Mouse (Mus musculus) neural tube, embryonic 14.5 days (tissue): Measurements from ENCODE around the gene Alk. TPM values are rescaled to one million over a fixed set of nuclear protein-coding genes. Genes with fewer than 3 reads are reported as not detected.
"Not testable (repeated sequence)": the region's sequence is repeated elsewhere in the genome, so short reads cannot be mapped to it uniquely, and the experiment has no call there.

Source experiments
- ATAC-seq: fragments of 200-750 bp; cut with Nextera tagmentation; 2 replicates; pipeline ENCODE4 v1.8.0; 2017; ENCODE audit warnings: low read depth, mild to moderate bottlenecking, moderate TSS enrichment, moderate library complexity
- H3K27ac ChIP-seq: fragments of 300-500 bp; sonication (generic); 2 replicates; pipeline ENCODE4 v1.5.1; 2014; ENCODE audit warnings: low read depth, mild to moderate bottlenecking, control low read depth, low read length, moderate library complexity, mixed read lengths
- H3K27me3 ChIP-seq: fragments of 300-500 bp; sonication (generic); 2 replicates; pipeline ENCODE4 v1.6.1; 2014; ENCODE audit warnings: low read length; ENCODE audit not compliant: control insufficient read depth, insufficient read depth
- H3K36me3 ChIP-seq: fragments of 300-500 bp; sonication (generic); 2 replicates; pipeline ENCODE4 v1.6.1; 2014; ENCODE audit warnings: low read length, mixed read lengths; ENCODE audit not compliant: control insufficient read depth, insufficient read depth
- H3K4me1 ChIP-seq: fragments of 300-500 bp; sonication (generic); 2 replicates; pipeline ENCODE4 v1.6.1; 2014; ENCODE audit warnings: low read length; ENCODE audit not compliant: control insufficient read depth, insufficient read depth
- H3K4me2 ChIP-seq: fragments of 300-500 bp; sonication (generic); 2 replicates; pipeline ENCODE4 v1.6.1; 2014; ENCODE audit warnings: mild to moderate bottlenecking, low read depth, low read length, control low read depth
- H3K4me3 ChIP-seq: fragments of 300-500 bp; sonication (generic); 2 replicates; pipeline ENCODE4 v1.5.1; 2014; ENCODE audit warnings: low read depth, low read length, control low read depth, mixed read lengths
- H3K9ac ChIP-seq: fragments of 300-500 bp; sonication (generic); replicated peaks from 2 replicates; pipeline ENCODE4 v1.6.1; 2014; ENCODE audit warnings: low read depth, mild to moderate bottlenecking, control low read depth, low read length, mixed read lengths
- H3K9me3 ChIP-seq: fragments of 300-500 bp; sonication (generic); 2 replicates; pipeline ENCODE4 v1.6.1; 2016; ENCODE audit warnings: low read length; ENCODE audit not compliant: control insufficient read depth
- WGBS: fragments of 180-500 bp; shearing (Covaris S2); extraction: QIAGEN DNeasy Blood & Tissue Kit; methylation state at CpG from one replicate; pipeline ENCODE4 v1.1.7; 2014; 5-methylcytosine and 5-hydroxymethylcytosine counted together
- polyA plus RNA-seq: library from polyadenylated mRNA; unstranded; fragments of >200 nt; fragmentation: Nextera tagmentation; extraction: Ambion mirVana; gene quantifications from 2 replicates; pipeline ENCODE4 v1.2.1, GENCODE M21; 2014

The Alk gene
- polyA plus RNA-seq, 1 experiment from 2014 or later = 5.2 TPM

DNA sequence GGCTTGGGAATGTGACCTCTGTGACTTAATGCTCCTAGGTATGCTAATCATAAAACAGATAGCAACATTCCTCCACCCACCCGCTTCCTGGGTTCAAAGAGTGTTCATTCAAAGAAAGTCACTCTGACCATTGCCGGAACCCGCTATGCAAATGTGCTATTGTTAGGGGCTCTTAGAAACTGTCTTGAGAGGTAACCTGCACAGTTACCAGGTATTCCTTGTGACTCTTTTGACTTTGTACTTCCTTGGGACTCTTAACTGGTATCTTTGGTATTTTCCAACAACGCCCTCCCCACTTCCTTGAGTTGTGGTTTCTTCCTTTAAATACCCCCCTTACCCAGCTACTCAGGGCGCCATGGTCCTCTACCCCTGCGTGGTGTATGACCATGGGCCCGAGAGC is 125.2 kb downstream of the Alk start:
- H3K27me3 ChIP-seq, H3K36me3 ChIP-seq, H3K4me1 ChIP-seq, H3K27ac ChIP-seq, H3K4me2 ChIP-seq, H3K4me3 ChIP-seq, H3K9me3 ChIP-seq, H3K9ac ChIP-seq, ATAC-seq: not testable (repeated sequence)
- 91% methylated on average over 7 of the region's 7 CpGs for WGBS

DNA sequence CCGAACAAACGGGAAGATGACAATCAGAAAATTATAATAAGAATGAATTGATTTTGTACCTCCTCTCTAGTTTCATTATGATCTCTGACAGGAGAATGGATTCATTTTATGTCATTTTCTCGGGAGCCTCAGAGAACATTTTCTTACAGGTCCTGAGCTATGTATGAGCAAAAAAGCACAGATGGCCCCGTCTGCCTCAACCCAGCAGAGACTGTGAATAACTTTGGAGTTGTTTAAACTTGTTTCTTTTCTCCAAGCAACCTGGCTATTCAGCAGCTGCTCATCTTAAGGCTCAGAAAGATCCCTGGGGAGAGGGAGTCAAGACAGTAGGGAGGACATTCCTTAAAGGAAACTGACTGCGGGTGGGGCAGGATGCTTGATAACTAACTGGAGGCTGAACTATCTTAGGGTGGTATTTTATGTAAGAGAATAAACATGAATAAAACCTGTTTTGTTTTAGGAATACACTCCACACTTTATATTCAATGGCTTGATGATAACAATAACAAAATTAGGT is 126.5 kb downstream of the Alk start:
- Histone ChIP-seq H3K27ac (no peak overlapping the region), H3K4me2 (no peak overlapping the region), H3K27me3 (no peaks in the 10 kb centered on the region), H3K36me3 (no peaks in the 10 kb centered on the region), H3K9me3 (no peaks in the 10 kb centered on the region), H3K4me3 (no peak overlapping the region), H3K9ac (no peak overlapping the region), H3K4me1 (no peaks in the 10 kb centered on the region; the same call in 1 of the 2 replicates)
- 56% methylated on average over 5 of the region's 5 CpGs for WGBS
- no peak for ATAC-seq

GRCm38 (mm10) chr17:72476956-72477355 is 127.5 kb downstream of the Alk start:
- ATAC-seq = no peak
- no peak overlapping the region for H3K4me3 ChIP-seq
- no peaks in the 10 kb centered on the region for H3K9me3 ChIP-seq
- no peaks in the 10 kb centered on the region; the same call in 1 of the 2 replicates for H3K4me1 ChIP-seq
- 55% methylated on average over 4 of the region's 4 CpGs for WGBS
- no peak overlapping the region for H3K9ac ChIP-seq
- no peak overlapping the region for H3K27ac ChIP-seq
- H3K27me3 ChIP-seq = no peaks in the 10 kb centered on the region
- H3K4me2 ChIP-seq = no peak overlapping the region
- no peaks in the 10 kb centered on the region for H3K36me3 ChIP-seq

- ATAC-seq = no peak
- H3K27ac ChIP-seq = no peak overlapping the region
- no peaks in the 10 kb centered on the region; the same call in 1 of the 2 replicates for H3K4me1 ChIP-seq
- no peaks in the 10 kb centered on the region for H3K27me3 ChIP-seq
- H3K36me3 ChIP-seq = no peaks in the 10 kb centered on the region
- no peak overlapping the region for H3K9ac ChIP-seq
- H3K4me3 ChIP-seq = no peak overlapping the region
- H3K9me3 ChIP-seq = no peaks in the 10 kb centered on the region
- H3K4me2 ChIP-seq = no peak overlapping the region
- 45% methylated on average over 5 of the region's 5 CpGs for WGBS
These were observed 130.3 kb downstream of the Alk start for GRCm38 (mm10) chr17:72474166-72474565.

GRCm38 (mm10) chr17:72448477-72448876 is 155.9 kb downstream of the Alk start:
- Histone ChIP-seq H3K27ac (no peak overlapping the region), H3K36me3 (no peaks in the 10 kb centered on the region), H3K9me3 (no peaks in the 10 kb centered on the region), H3K4me1 (no peaks in the 10 kb centered on the region), H3K9ac (no peak overlapping the region), H3K4me2 (no peak overlapping the region), H3K4me3 (no peak overlapping the region), H3K27me3 (no peaks in the 10 kb centered on the region)
- WGBS = 78% methylated on average over 4 of the region's 4 CpGs
- ATAC-seq = no peak

GRCm38 (mm10) chr17:72445204-72446177 is 158.9 kb downstream of the Alk start:
- Histone ChIP-seq H3K4me3 (no peak overlapping the region), H3K36me3 (no peaks in the 10 kb centered on the region), H3K27me3 (no peaks in the 10 kb centered on the region), H3K9me3 (no peaks in the 10 kb centered on the region), H3K27ac (no peak overlapping the region), H3K4me1 (no peaks in the 10 kb centered on the region), H3K4me2 (no peak overlapping the region), H3K9ac (no peak overlapping the region)
- ATAC-seq = no peak
- WGBS = 75% methylated on average over 3 of the region's 3 CpGs

DNA sequence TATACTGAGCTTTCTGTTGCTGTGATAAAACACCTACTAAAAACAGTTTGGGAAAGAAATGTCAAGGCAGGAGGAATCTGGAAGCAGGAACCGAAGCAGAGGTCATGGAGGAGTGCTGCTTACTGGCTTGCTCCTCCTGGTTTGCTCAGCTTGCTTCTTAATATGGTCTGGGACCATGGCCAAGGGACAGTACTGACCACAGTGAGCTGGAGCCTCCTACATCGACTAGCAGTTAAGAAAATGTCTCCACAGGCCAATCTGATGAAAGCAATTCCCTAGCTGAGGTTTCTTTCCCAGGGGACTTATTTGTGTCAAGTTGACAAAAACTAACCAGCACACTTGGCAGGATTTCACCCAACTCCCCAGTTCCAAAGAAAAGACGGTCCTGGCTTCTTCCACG is 187.0 kb downstream of the Alk start:
- 76% methylated on average over 4 of the region's 4 CpGs for WGBS
- Histone ChIP-seq H3K4me3 (no peak overlapping the region), H3K27ac (no peak overlapping the region), H3K9ac (no peak overlapping the region), H3K4me1 (no peaks in the 10 kb centered on the region), H3K9me3 (no peaks in the 10 kb centered on the region), H3K4me2 (no peak overlapping the region), H3K27me3 (no peaks in the 10 kb centered on the region), H3K36me3 (no peaks in the 10 kb centered on the region)
- ATAC-seq = no peak

DNA sequence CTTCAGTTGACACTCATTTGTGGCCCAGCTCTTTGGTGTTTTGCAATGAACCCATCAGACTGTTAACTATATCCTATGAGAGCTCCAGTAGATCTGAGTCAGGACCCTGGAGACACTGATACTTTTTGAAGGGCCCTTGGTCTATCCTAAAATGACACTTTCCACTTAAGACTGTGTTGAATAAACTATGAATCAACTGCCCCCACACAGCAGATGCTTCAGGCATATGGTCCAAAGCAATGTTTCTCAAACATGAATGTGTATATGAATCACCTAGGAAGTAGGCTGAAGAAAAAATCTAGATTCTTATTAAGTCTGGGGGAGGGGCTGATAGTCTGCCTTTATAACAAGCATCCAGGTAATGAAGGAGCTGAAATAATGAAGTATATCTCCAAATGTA is 189.8 kb downstream of the Alk start:
- no peaks in the 10 kb centered on the region for H3K27me3 ChIP-seq
- H3K4me2 ChIP-seq = no peak overlapping the region
- no peaks in the 10 kb centered on the region for H3K36me3 ChIP-seq
- no peak overlapping the region for H3K9ac ChIP-seq
- no peak for ATAC-seq
- H3K4me1 ChIP-seq = no peaks in the 10 kb centered on the region
- H3K9me3 ChIP-seq = no peaks in the 10 kb centered on the region
- H3K4me3 ChIP-seq = no peak overlapping the region
- no peak overlapping the region for H3K27ac ChIP-seq

- H3K27ac ChIP-seq = no peak overlapping the region
- 65% methylated on average over 2 of the region's 2 CpGs for WGBS
- no peak for ATAC-seq
These were observed 199.6 kb downstream of the Alk start for GRCm38 (mm10) chr17:72404813-72405212.

More at GRCm38 (mm10) chr17:72404813-72405212, 199.6 kb downstream of the Alk start:
- Histone ChIP-seq H3K27me3 (no peaks in the 10 kb centered on the region), H3K9me3 (no peaks in the 10 kb centered on the region), H3K36me3 (no peaks in the 10 kb centered on the region), H3K4me1 (no peaks in the 10 kb centered on the region), H3K9ac (no peak overlapping the region), H3K4me3 (no peak overlapping the region), H3K4me2 (no peak overlapping the region)
